Mouse (Mus musculus) intestine, embryonic 14.5 days (tissue): Measurements from ENCODE around the gene Klhl12. TPM values are rescaled to one million over a fixed set of nuclear protein-coding genes. Genes with fewer than 3 reads are reported as not detected.
"Not testable (repeated sequence)": the region's sequence is repeated elsewhere in the genome, so short reads cannot be mapped to it uniquely, and the experiment has no call there.

Source experiments
- ATAC-seq: fragments of 200-750 bp; cut with Nextera tagmentation; replicated peaks from 2 replicates; pipeline ENCODE4 v1.8.0; 2017; ENCODE audit warnings: low read depth, moderate number of reproducible peaks, moderate TSS enrichment, moderate library complexity; ENCODE audit not compliant: low FRiP score, low TSS enrichment
- DNase-seq: peaks from one replicate; pipeline ENCODE4 v3.0.0-alpha.2; 2018; ENCODE audit warnings: low spot score
- H3K27ac ChIP-seq: fragments of 300-500 bp; sonication (generic); 2 replicates; pipeline ENCODE4 v1.5.1; 2014; ENCODE audit warnings: low read depth, mild to moderate bottlenecking, control low read depth
- H3K27me3 ChIP-seq: fragments of 300-500 bp; sonication (generic); replicated peaks from 2 replicates; pipeline ENCODE4 v1.6.1; 2014; ENCODE audit warnings: low read length, control low read depth; ENCODE audit not compliant: control insufficient read depth, insufficient read depth
- H3K36me3 ChIP-seq: fragments of 300-500 bp; sonication (generic); 2 replicates; pipeline ENCODE4 v1.6.1; 2014; ENCODE audit warnings: low read length, control low read depth; ENCODE audit not compliant: control insufficient read depth, insufficient read depth
- H3K4me1 ChIP-seq: fragments of 300-500 bp; sonication (generic); replicated peaks from 2 replicates; pipeline ENCODE4 v1.6.1; 2014; ENCODE audit warnings: low read length, control low read depth, mixed read lengths; ENCODE audit not compliant: control insufficient read depth, insufficient read depth
- H3K4me2 ChIP-seq: fragments of 300-500 bp; sonication (generic); 2 replicates; pipeline ENCODE4 v1.6.1; 2014; ENCODE audit warnings: low read length
- H3K4me3 ChIP-seq: fragments of 300-500 bp; sonication (generic); 2 replicates; pipeline ENCODE4 v1.5.1; 2014; ENCODE audit warnings: low read depth, low read length, control low read depth, mixed read lengths
- H3K9ac ChIP-seq: fragments of 300-500 bp; sonication (generic); 2 replicates; pipeline ENCODE4 v1.6.1; 2014; ENCODE audit warnings: mild to moderate bottlenecking, low read length
- H3K9me3 ChIP-seq: fragments of 300-500 bp; sonication (generic); 2 replicates; pipeline ENCODE4 v1.6.1; 2016; ENCODE audit warnings: low read length, control low read depth; ENCODE audit not compliant: control insufficient read depth
- WGBS: fragments of 180-500 bp; shearing (Covaris S2); extraction: QIAGEN DNeasy Blood & Tissue Kit; methylation state at CpG from one replicate; pipeline ENCODE4 v1.1.7; 2014; 5-methylcytosine and 5-hydroxymethylcytosine counted together
- polyA plus RNA-seq: library from polyadenylated mRNA; unstranded; fragments of >200 nt; fragmentation: Nextera tagmentation; extraction: Ambion mirVana; gene quantifications from 2 replicates; pipeline ENCODE4 v1.2.1, GENCODE M21; 2014

The Klhl12 gene
- polyA plus RNA-seq, 1 experiment from 2014 or later: 18.9 TPM

- H3K9ac ChIP-seq: no peak overlapping the region
- no peak for ATAC-seq
- H3K27me3 ChIP-seq: no peaks in the 10 kb centered on the region
- no peaks in the 10 kb centered on the region for H3K36me3 ChIP-seq
- H3K9me3 ChIP-seq: no peaks in the 10 kb centered on the region
- H3K4me1 ChIP-seq: no peaks in the 10 kb centered on the region
- no peak overlapping the region for H3K4me3 ChIP-seq
- DNase-seq: no peak
- H3K27ac ChIP-seq: no peak overlapping the region
- WGBS: 69% methylated on average over 5 of the region's 5 CpGs
- H3K4me2 ChIP-seq: no peak overlapping the region
Measured at GRCm38 (mm10) chr1:134524424-134524823, 69.1 kb downstream of the Klhl12 start.

DNA sequence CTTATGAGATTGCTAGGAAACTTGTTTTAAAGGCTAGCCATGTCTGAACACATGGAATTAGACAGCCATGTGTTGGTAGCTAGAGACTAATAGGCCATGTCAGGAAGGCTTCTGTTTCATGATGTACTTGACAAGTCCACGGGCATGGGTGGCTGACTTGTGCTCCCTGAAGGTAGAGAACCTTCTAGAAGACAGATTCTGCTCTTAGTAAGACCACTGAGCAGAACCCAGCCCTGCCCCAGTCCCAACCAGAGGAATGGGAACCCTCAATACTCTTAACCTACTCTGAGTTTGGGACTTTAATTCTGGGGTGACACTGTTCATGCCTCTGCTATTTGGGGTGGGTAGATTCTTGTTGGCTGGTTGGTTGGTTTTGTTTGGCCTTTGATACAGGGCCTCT is 69.7 kb downstream of the Klhl12 start:
- ATAC-seq: no peak
- 85% methylated on average over 1 of the region's 1 CpGs for WGBS
- Histone ChIP-seq H3K9ac (no peak overlapping the region), H3K4me2 (no peak overlapping the region), H3K27me3 (no peaks in the 10 kb centered on the region), H3K36me3 (no peaks in the 10 kb centered on the region), H3K27ac (no peak overlapping the region), H3K4me1 (no peaks in the 10 kb centered on the region), H3K4me3 (no peak overlapping the region), H3K9me3 (no peaks in the 10 kb centered on the region)
- DNase-seq: no peak

DNA sequence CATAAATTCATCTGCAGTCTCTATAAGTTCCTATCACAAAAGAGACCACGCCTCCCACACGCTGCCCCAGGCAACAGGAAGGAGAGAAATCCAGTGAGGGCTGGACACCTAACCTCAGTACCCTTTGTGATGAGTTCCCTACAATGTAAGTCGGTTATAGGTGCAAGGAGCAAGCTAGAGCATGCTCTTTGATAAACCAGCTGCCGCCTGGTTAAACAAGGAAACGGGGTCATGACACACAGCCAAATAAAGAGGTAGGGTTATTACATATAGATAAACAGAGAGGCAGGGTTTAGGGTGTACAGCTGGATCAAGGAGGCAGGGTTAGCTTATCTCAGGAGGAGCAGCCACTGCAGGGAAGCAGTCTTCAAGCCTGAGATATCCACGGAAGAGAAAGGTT is 71.4 kb downstream of the Klhl12 start:
- no peak overlapping the region; the same call in 1 of the 2 replicates for H3K27ac ChIP-seq
- no peaks in the 10 kb centered on the region for H3K4me1 ChIP-seq
- ATAC-seq (peak; percentile 73), DNase-seq (no peak)
- no peak overlapping the region for H3K4me2 ChIP-seq
- no peaks in the 10 kb centered on the region for H3K9me3 ChIP-seq
- H3K9ac ChIP-seq: no peak overlapping the region
- no peaks in the 10 kb centered on the region for H3K27me3 ChIP-seq
- H3K4me3 ChIP-seq: no peak overlapping the region
- 47% methylated on average over 6 of the region's 6 CpGs for WGBS
- H3K36me3 ChIP-seq: no peaks in the 10 kb centered on the region

DNA sequence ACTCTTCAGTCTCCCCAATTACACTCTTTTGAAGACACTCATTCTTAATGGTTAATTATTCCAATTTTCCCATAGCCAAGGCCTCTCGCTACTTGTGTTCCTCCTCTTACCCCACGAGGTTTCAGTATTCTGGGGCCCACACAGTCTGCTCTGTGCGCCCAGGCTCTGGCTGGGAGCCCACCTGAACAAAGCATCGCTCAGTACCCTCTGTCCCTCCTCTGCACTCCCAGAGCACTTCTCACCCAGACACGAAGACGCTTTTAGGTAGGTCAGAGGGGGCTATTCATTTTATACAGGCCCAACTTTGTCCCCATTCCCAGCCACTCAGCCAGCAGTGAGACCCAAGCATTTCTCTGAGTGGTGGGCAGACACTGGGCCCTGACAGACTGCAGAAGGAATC is 75.3 kb downstream of the Klhl12 start:
- no peaks in the 10 kb centered on the region for H3K36me3 ChIP-seq
- H3K27ac ChIP-seq: no peak overlapping the region
- no peak overlapping the region for H3K9ac ChIP-seq
- ATAC-seq: no peak
- no peak for DNase-seq
- H3K4me1 ChIP-seq: no peaks in the 10 kb centered on the region
- no peak overlapping the region for H3K4me2 ChIP-seq
- no peaks in the 10 kb centered on the region for H3K9me3 ChIP-seq
- no peak overlapping the region for H3K4me3 ChIP-seq
- 79% methylated on average over 6 of the region's 6 CpGs for WGBS
- no peaks in the 10 kb centered on the region for H3K27me3 ChIP-seq

DNA sequence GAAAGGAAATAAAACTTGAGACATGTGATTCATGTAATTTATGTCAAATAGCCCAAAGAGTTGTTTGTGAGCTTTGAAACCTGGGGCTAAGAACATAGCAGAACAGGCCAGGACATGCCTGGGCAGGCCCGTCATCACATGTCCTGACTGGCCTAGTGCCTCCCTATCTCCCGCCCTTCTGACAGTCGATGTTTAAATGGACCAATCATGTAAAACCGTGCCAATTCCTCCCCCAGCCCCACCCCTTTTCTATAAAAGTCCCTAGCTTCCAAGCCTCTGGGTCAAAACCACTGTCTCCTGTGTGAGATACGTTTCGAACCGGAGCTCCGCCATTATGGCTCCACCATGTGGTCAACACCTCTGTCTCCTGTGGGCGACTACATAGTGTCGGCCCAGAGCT is 78.4 kb downstream of the Klhl12 start:
- H3K4me1 ChIP-seq, H3K4me3 ChIP-seq, H3K9ac ChIP-seq, DNase-seq, H3K27ac ChIP-seq, H3K4me2 ChIP-seq, H3K27me3 ChIP-seq, H3K36me3 ChIP-seq, H3K9me3 ChIP-seq, ATAC-seq: not testable (repeated sequence)
- 89% methylated on average over 10 of the region's 10 CpGs for WGBS

- ATAC-seq (no peak), DNase-seq (no peak)
- no peaks in the 10 kb centered on the region for H3K9me3 ChIP-seq
- H3K4me2 ChIP-seq: no peak overlapping the region
- no peaks in the 10 kb centered on the region for H3K4me1 ChIP-seq
- no peaks in the 10 kb centered on the region for H3K27me3 ChIP-seq
- H3K9ac ChIP-seq: no peak overlapping the region
- H3K36me3 ChIP-seq: no peaks in the 10 kb centered on the region
- no peak overlapping the region for H3K27ac ChIP-seq
- H3K4me3 ChIP-seq: no peak overlapping the region
- WGBS: 100% methylated on average over 1 of the region's 1 CpGs
Measured at GRCm38 (mm10) chr1:134535054-134535453, 79.7 kb downstream of the Klhl12 start.

GRCm38 (mm10) chr1:134535513-134535912 is 80.2 kb downstream of the Klhl12 start:
- DNase-seq: no peak

GRCm38 (mm10) chr1:134540610-134541009 is 85.3 kb downstream of the Klhl12 start:
- Histone ChIP-seq H3K27me3 (no peaks in the 10 kb centered on the region), H3K4me3 (no peak overlapping the region), H3K36me3 (no peaks in the 10 kb centered on the region), H3K27ac (no peak overlapping the region), H3K4me1 (no peaks in the 10 kb centered on the region), H3K9me3 (peaks cover 7% of the 10 kb centered on the region; the same call in 1 of the 2 replicates), H3K9ac (no peak overlapping the region), H3K4me2 (no peak overlapping the region)
- no peak for ATAC-seq
- WGBS: 87% methylated on average over 10 of the region's 10 CpGs
- no peak for DNase-seq

More at GRCm38 (mm10) chr1:134535513-134535912, 80.2 kb downstream of the Klhl12 start:
- H3K27ac ChIP-seq: no peak overlapping the region
- H3K4me1 ChIP-seq: no peaks in the 10 kb centered on the region
- no peak overlapping the region for H3K9ac ChIP-seq
- H3K4me3 ChIP-seq: no peak overlapping the region
- no peak overlapping the region for H3K4me2 ChIP-seq
- no peak for ATAC-seq
- no peaks in the 10 kb centered on the region for H3K9me3 ChIP-seq
- WGBS: 71% methylated on average over 3 of the region's 3 CpGs
- H3K27me3 ChIP-seq: no peaks in the 10 kb centered on the region
- H3K36me3 ChIP-seq: no peaks in the 10 kb centered on the region
